Mouse (Mus musculus) heart, adult 18-20 months (tissue): ENCODE data around the gene Nadk. TPM values are rescaled to one million over a fixed set of nuclear protein-coding genes. Genes with fewer than 3 reads are reported as not detected.
"Not testable (repeated sequence)": the region's sequence is repeated elsewhere in the genome, so short reads cannot be mapped to it uniquely, and the experiment has no call there.

ENCODE experiments used
- DNase-seq, 2 experiments: peaks; one replicate each; pipeline ENCODE4 v3.0.0; 2021 to 2022; ENCODE audit warnings: mixed read lengths in 1 of 2
- total RNA-seq, 2 experiments: library from RNA; stranded (reverse); gene quantifications; 2 replicates each; pipeline ENCODE4 v1.2.3; 2021

The Nadk gene
- total RNA-seq, 2 experiments from 2014 or later: 30.6 to 32.5 TPM

DNA sequence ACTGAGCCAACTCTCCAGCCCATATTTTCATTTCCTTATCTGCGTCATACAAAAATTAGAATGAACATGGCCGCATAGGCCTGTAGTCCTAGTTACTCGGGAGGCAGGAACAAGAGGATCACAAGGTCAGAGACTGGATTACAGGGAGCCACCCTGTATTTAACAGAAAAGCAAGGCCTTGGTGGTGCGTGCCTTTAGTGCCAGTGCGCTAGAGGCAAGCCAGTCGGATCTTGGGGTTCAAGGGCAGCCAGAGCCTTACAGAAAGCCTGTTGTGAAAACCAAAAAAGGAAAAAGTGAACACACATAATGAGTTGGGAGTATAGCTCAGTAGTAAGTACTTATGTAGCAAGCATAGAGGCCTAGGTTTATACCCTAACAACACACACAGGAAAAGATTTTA is 7.6 kb downstream of the Nadk start:
- no peak for DNase-seq

DNA sequence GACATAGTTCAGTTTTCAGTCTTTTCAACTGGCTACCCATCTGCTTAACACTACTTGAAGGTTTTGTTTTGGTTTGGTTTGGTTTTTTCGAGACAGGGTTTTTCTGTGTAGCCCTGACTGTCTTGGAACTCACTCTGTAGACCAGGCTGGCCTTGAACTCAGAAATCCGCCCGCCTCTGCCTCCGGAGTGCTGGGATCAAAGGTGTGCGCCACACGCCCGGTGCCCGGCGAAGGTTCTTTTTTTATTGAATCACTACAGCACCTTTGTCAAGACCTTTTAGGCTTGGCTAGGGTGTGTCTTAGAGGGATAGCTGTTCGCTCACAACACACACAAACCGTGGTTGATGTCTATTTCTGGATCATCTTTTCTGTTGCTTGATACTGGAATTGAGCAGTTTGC is 8.1 kb downstream of the Nadk start:
- DNase-seq: not testable (repeated sequence)

GRCm38 (mm10) chr4:155571442-155571841 is 9.3 kb downstream of the Nadk start:
- peak in 1 of 2 experiments; percentile 59 for DNase-seq

- no peak for DNase-seq
Observed at GRCm38 (mm10) chr4:155573155-155573554, 11.0 kb downstream of the Nadk start.

- DNase-seq: no peak
Observed at GRCm38 (mm10) chr4:155573876-155574275, 11.7 kb downstream of the Nadk start.

GRCm38 (mm10) chr4:155574931-155575330 is 12.8 kb downstream of the Nadk start:
- no peak for DNase-seq

- no peak for DNase-seq
Observed at GRCm38 (mm10) chr4:155575521-155575920, 13.3 kb downstream of the Nadk start.

- DNase-seq: peak in 1 of 2 experiments; percentile 40
Observed at GRCm38 (mm10) chr4:155577132-155577531, 15.0 kb downstream of the Nadk start.

- no peak for DNase-seq
Observed at GRCm38 (mm10) chr4:155577741-155578140, 15.6 kb downstream of the Nadk start.

DNA sequence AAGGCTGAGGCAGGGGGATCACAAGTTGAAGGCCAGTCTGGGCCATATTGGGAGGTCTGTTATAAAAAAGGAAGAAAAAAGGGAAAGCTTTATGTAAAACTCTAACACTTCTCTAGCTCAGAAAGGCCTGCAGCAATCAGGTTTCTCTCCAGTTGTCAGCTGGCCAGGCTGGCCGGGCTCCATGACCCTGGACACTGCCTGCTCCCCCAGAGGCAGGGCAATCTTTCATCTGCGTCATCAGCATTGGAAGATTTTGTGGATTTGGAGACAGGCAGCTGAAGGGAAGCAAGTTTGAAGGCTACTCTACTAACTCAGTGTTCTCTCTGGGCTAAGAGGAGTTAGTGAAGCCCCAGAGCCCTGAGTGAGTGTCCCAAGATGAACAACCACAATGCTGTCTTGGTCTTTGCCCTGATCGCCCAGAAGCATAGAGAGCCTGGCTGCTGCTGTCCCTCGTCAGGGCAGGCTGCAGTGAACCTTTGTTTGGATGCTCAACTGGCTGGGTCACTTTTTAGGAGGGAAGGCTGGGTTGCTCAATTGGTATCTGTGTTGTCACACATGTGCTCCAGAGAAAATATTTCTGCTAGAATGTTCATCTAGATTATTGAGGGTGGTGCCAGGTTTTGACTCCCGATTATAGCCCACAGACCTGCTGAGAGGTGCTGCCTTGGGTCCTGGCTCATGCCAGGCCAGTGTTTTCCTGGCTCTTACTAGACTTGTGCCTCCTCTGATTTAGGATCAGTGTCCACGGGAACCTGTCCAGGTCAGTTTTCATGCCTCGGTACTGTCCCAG is 16.4 kb downstream of the Nadk start:
- peak; percentile 78 to 79 for DNase-seq

GRCm38 (mm10) chr4:155580420-155580819 is 18.2 kb downstream of the Nadk start:
- DNase-seq: peak in 1 of 2 experiments; percentile 82

- DNase-seq: no peak
Observed at GRCm38 (mm10) chr4:155582279-155582905, 20.2 kb downstream of the Nadk start.

DNA sequence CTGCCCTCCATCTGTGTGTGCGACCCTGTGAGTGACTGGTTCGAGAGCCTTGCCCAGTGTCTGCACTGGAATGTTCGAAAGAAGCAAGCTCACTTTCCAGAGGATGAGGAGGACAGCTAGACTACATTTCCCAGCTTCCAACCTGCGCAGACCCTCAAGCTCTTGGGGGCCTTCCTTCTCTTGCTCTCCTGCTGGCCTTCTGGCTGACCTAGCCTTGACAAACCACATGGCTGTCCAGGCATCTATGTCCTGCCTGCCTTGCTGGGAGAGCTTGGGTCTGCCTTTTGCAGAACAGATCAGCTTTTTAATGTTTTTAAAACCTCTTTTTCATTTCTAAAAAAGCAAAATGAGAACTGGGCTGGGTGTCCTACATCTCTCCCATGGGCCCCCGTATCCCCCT is 27.2 kb downstream of the Nadk start:
- DNase-seq: no peak

- DNase-seq: no peak
Observed at GRCm38 (mm10) chr4:155591012-155591719, 29.0 kb downstream of the Nadk start.

DNA sequence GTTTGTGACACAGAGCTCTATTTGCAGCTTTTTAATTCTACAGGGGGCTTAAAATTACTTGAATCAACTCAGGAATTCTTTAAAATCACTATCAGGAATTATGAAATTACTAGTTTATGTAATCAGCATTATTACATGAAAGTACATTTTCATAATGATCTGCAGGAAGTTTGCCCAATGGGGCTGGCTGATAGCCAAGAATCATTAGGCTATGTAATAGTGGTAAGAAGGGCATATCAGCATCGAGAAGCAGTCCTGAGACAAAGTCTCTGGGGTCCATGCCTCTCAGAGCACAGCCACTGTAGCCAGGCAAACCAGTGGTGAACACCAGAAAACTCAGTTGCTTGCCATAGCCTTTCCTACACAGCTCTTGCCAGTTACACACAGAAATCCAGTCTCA is 31.6 kb downstream of the Nadk start:
- DNase-seq: no peak

DNA sequence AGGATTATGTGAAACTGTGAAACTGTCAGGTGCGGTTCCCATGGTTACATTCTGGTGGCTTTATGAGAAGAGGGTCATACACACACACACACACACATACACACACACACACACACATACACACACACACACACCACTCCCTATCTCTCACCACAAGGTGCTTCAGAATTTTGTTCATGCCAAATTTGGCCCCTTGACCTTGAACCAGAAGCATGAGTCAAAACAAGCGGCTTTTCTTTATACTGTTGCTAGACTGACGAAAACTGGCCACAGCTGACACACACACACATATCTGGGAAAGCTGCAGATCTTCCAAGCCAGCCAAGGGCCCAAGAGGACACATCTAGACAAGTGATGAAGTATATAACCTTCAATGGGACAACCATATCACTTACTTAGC is 33.6 kb downstream of the Nadk start:
- DNase-seq: no peak

- no peak for DNase-seq
Observed at GRCm38 (mm10) chr4:155596606-155597005, 34.4 kb downstream of the Nadk start.

- DNase-seq: no peak
Observed at GRCm38 (mm10) chr4:155598536-155598935, 36.4 kb downstream of the Nadk start.

- DNase-seq: no peak
Observed at GRCm38 (mm10) chr4:155599901-155600825, 38.0 kb downstream of the Nadk start.

DNA sequence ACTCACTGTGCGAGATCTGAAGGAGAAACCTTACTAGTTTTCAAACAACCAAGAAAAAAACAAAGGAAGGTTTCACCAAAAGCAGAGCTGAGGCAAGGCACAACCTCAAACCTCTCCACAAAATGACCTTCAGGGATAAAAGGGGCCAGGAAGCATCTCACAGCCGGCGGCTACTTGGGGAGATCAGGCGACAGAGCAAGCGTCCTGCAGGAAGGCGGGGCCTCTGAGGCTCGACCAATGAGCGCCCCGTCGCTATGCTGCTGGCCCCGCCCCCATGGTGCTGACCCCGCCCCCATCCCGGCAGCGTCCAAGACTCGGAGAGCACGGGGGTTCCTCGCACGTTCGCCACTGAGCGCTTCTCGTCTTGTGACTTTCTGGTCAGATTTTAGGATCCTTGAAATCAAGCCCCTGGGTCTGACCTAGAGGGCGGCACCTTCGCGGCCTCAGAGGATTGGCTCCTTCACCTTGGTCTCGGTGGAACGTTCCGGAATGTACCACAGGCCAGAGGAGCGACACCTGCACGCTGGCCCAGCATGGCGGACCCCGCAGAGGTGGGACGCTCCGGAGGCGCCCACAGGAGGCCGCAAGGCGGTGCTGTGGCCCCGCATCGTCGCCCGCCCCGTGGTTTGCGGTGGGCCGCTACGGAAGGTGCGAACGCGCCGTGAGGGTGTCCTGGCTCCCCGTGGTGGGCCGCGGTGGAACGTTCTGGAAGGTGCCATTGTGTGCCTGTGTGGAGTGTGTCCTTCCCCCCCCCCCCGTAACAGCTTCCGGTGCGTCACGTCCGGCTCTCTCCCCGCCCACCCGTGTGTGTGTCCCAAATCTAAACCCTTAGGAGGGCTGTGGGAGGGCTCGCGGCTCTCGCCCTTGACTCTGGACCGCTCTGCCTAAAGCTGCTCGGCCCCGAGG is 39.2 kb downstream of the Nadk start, which contains the start of gene Slc35e2:
Gene Slc35e2, plus strand, starts transcription at position 326 of the 906 bp plus-strand sequence.
- peak; percentile 92 to 96 for DNase-seq

- DNase-seq: no peak
Observed at GRCm38 (mm10) chr4:155601997-155602456, 39.8 kb downstream of the Nadk start.
